Mouse (Mus musculus) layer of hippocampus, adult 9-10 months (tissue): ENCODE data around the gene March10.

Experiments used
- DNase-seq: peaks from one replicate; pipeline ENCODE4 v3.0.0; 2022; ENCODE audit warnings: low spot score

Gene March10

GRCm38 (mm10) chr11:105312972-105313632 lies 143.4 kb downstream of the March10 start:
- no peak for DNase-seq

- DNase-seq = no peak
These were observed 144.1 kb downstream of the March10 start for GRCm38 (mm10) chr11:105312311-105312942.

GRCm38 (mm10) chr11:105311291-105311975 lies 145.1 kb downstream of the March10 start:
- no peak for DNase-seq
